Mouse (Mus musculus): ENCODE measurements around the gene Rmdn2. TPM values are rescaled to one million over a fixed set of nuclear protein-coding genes. Genes with fewer than 3 reads are reported as not detected.

Rmdn2 gene
- polyA plus RNA-seq, 1 experiment = 143 TPM

DNA sequence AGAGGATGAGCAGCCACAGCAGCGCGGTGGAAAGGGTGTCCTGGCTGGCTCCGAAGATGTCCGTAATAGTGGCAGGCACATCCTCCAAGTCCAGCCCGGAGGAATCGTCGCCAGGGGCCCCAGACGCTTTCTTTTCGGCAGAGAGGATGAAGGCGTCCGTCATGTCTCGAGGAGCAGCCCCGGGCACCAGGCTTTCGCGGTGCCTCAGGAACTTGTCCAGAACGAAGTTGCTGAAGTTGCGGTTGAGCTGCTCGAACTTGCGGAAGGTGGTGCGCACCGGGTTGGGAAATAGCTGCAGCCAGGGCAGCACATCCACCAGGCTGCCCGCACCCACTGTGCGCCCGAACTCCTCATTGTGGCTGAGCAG lies 101.6 kb downstream of the Rmdn2 start:
- no peak overlapping the region for H3K27ac ChIP-seq (ENCODE audit: control insufficient read depth, insufficient read depth, low read depth, low read length)

DNA sequence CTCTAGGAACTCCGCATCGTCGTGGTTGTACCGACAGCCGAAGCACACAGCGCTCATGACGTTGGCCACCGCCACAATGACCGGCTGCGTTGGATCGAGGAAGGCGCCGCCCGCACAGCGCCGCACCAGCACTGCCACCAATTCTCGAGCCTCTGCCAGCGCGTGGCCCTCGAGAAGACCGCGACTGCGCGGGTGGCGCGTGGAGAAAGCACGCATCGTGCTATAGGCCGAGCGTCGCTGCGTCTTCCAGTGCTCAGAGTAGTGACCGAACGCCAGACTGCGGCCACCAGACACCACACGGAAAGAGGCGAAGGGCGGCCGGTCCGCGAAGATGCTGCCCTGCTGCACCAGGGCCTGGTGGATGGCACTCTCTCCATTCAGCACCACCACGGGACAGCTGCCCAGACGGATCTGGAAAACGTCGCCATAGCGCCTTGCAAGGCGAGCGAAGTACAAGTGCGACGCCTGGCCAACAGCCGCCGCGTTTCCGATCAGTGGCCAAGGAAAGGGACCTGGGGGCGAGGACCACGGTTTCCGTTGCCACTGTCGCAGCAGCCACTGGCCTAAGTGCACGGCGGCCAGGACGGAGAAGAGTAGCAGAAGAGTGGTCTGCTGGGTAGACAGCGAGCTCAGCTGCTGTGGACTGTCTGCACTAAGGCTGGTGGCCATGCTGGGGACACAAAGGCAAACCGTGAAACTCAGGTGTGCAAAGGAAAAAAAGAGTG lies 102.1 kb downstream of the Rmdn2 start:
- H3K4me1 ChIP-seq (ENCODE audit: control insufficient read depth, insufficient read depth, low read length) = peaks cover 13% of the 10 kb centered on the region
- peaks cover 3% of the 10 kb centered on the region; the same call in 1 of the 2 replicates for H3K27me3 ChIP-seq (ENCODE audit: control insufficient read depth, insufficient read depth, low read length)
- TF ChIP-seq CTCF (IDR thresholded peaks at IDR 0.05; ENCODE audit: control insufficient read depth, insufficient read depth, insufficient replicate concordance, low read depth, low read length) (no peak), POLR2A (IDR thresholded peaks at IDR 0.05; ENCODE audit: control insufficient read depth, low read depth, low read length) (peak; percentile 27; the same call in 1 of the 2 replicates)
- peak overlapping the region; percentile 12; the same call in 1 of the 2 replicates for H3K27ac ChIP-seq (ENCODE audit: control insufficient read depth, insufficient read depth, low read depth, low read length)
- H3K36me3 ChIP-seq (ENCODE audit: control insufficient read depth, insufficient read depth, low read length) = no peaks in the 10 kb centered on the region
- H3K4me3 ChIP-seq (ENCODE audit: control insufficient read depth, low read depth, low read length) = peak overlapping the region; percentile 88

More for the DNA sequence above, 101.6 kb downstream of the Rmdn2 start:
- Histone ChIP-seq H3K36me3 (ENCODE audit: control insufficient read depth, insufficient read depth, low read length) (no peaks in the 10 kb centered on the region), H3K4me1 (ENCODE audit: control insufficient read depth, insufficient read depth, low read length) (peaks cover 13% of the 10 kb centered on the region), H3K27me3 (ENCODE audit: control insufficient read depth, insufficient read depth, low read length) (peaks cover 3% of the 10 kb centered on the region; the same call in 1 of the 2 replicates), H3K4me3 (ENCODE audit: control insufficient read depth, low read depth, low read length) (peak overlapping the region; percentile 88)
- TF ChIP-seq POLR2A (IDR thresholded peaks at IDR 0.05; ENCODE audit: control insufficient read depth, low read depth, low read length) (no peak; the same call in 1 of the 2 replicates), CTCF (IDR thresholded peaks at IDR 0.05; ENCODE audit: control insufficient read depth, insufficient read depth, insufficient replicate concordance, low read depth, low read length) (no peak)

DNA sequence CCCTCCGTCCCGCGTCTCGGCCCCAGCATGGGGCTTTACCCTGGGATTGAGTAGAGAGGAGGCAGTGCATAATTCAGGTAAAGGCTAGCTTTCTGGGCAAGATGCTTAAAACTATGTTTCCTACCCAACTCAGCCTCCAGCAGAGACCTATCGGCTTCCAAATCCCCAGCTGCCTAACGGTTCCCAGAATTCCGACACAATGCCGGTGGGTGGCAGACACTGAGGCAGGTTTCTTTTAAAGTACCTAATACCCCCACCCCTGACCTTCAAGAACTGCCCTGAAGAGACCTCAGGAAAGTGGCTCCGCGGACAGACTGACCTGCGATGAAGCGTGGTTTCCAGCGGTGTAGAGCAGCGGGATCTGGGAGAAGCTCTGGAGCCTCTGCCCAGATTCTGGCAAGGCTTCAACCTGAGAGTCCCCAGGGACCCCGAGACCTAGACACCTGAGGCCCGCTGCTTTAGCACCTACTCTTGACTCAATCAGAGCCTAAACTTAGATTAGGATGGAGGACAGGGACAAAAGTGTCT lies 102.8 kb downstream of the Rmdn2 start:
- Histone ChIP-seq H3K27ac (ENCODE audit: control insufficient read depth, insufficient read depth, low read depth, low read length) (peak overlapping the region; percentile 45), H3K27me3 (ENCODE audit: control insufficient read depth, insufficient read depth, low read length) (peaks cover 3% of the 10 kb centered on the region; the same call in 1 of the 2 replicates)
- TF ChIP-seq CTCF (IDR thresholded peaks at IDR 0.05; ENCODE audit: control insufficient read depth, insufficient read depth, insufficient replicate concordance, low read depth, low read length) (no peak), POLR2A (IDR thresholded peaks at IDR 0.05; ENCODE audit: control insufficient read depth, low read depth, low read length) (0 out of 2 replicates have a peak, but pooled peaks have one; percentile 0)

DNA sequence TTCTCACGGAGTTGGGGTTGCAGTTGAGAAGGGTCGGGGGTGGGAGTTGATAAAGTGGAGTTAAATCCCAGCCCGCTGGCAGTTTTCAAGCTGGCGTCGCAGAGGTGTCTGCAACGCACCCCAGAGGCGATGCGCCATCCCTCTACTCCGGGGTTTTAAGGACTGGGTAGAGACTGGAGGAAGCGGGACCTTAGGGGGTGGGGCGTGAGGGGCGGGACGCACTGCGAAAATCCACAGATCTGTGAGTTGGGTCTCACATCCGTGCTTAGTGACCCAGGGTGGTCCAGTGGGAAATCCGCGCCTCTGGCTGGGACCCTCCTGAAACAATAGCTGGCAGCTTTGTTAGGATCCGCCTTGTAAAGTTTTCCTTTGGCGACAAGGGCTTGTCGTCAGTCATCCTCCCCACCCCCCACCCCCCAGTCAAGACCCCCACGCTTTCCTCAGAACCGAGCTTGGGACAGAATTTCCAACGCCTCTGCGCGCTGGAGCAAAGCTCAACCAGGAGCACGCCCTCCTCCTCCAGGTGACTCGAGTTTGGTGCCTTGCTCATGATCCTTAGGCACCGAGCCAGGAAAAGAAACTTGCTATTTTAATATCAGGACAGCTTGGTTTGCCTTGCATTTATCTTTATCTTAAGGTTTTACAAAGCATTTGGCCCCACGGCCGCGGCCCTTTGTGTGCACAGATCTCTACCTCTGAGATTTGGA lies 103.4 kb downstream of the Rmdn2 start, which contains the start of gene Cyp1b1:
Gene Cyp1b1, minus strand, starts transcription at position 131 of the 707 bp plus-strand sequence.
- no peaks in the 10 kb centered on the region for H3K36me3 ChIP-seq (ENCODE audit: control insufficient read depth, insufficient read depth, low read length)
- peak within 1 kb of the TSS; percentile 63 for H3K27ac ChIP-seq (ENCODE audit: control insufficient read depth, insufficient read depth, low read depth, low read length)
- H3K27me3 ChIP-seq (ENCODE audit: control insufficient read depth, insufficient read depth, low read length) = peaks cover 3% of the 10 kb centered on the region; the same call in 1 of the 2 replicates
- H3K4me1 ChIP-seq (ENCODE audit: control insufficient read depth, insufficient read depth, low read length) = peaks cover 13% of the 10 kb centered on the region
- TF ChIP-seq CTCF (IDR thresholded peaks at IDR 0.05; ENCODE audit: control insufficient read depth, insufficient read depth, insufficient replicate concordance, low read depth, low read length) (no peak), POLR2A (IDR thresholded peaks at IDR 0.05; ENCODE audit: control insufficient read depth, low read depth, low read length) (no peak; the same call in 1 of the 2 replicates)
- peak within 1 kb of the TSS; percentile 88 for H3K4me3 ChIP-seq (ENCODE audit: control insufficient read depth, low read depth, low read length)

More for the DNA sequence above, 102.8 kb downstream of the Rmdn2 start:
- peak overlapping the region; percentile 88 for H3K4me3 ChIP-seq (ENCODE audit: control insufficient read depth, low read depth, low read length)
- H3K4me1 ChIP-seq (ENCODE audit: control insufficient read depth, insufficient read depth, low read length) = peaks cover 13% of the 10 kb centered on the region
- H3K36me3 ChIP-seq (ENCODE audit: control insufficient read depth, insufficient read depth, low read length) = no peaks in the 10 kb centered on the region

DNA sequence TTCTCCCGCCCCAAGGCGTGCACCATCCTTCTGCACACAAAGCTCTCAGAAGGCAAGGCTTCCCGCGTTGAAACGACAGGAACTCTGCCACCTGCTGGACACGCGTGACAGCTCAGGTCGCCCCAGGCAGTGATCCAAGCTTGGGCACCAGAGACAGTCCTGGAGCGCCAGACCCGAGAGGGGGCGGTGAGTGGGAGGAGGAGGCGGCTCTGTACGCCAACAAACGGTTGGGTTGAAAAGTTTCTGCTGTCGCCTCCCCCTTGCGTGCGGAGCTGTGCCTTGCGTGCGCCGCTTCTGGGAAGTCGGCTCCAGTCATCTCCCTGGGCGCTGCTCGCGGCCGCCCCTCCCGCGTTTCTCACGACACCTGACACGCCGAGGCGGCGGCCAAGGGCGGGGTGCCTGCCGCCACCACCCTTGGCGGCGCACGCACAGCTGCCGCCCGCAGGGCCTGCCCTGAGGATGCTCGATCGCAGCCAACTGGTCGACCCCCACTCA lies 104.0 kb downstream of the Rmdn2 start:
- Histone ChIP-seq H3K27me3 (ENCODE audit: control insufficient read depth, insufficient read depth, low read length) (peaks cover 3% of the 10 kb centered on the region; the same call in 1 of the 2 replicates), H3K27ac (ENCODE audit: control insufficient read depth, insufficient read depth, low read depth, low read length) (peak overlapping the region; percentile 63; the same call in 1 of the 2 replicates)
- peak; percentile 77; the same call in 1 of the 2 replicates for TF ChIP-seq CTCF (IDR thresholded peaks at IDR 0.05; ENCODE audit: control insufficient read depth, insufficient read depth, insufficient replicate concordance, low read depth, low read length)
- peak; percentile 54; the same call in 1 of the 2 replicates for TF ChIP-seq POLR2A (IDR thresholded peaks at IDR 0.05; ENCODE audit: control insufficient read depth, low read depth, low read length)

DNA sequence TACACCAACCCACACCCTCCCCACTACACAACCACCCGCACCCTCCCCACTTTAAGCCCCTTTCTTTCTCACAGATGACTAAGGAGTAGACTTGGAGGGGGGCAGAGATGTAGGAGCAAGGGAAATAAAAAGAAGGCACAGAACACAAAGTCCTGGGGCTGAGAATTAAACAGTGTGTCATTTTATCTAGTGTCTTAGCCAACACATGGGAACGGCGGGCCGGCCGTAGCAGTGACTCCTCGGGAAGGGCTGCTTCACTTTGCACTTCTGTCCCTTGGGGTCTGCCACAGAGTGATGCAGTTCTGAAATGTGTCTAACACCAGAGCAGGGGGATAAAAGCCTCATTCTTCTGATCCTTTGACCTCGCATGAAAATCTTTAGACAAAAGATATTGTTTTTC lies 109.0 kb downstream of the Rmdn2 start:
- Histone ChIP-seq H3K36me3 (ENCODE audit: control insufficient read depth, insufficient read depth, low read length) (no peaks in the 10 kb centered on the region), H3K4me3 (ENCODE audit: control insufficient read depth, low read depth, low read length) (no peak overlapping the region), H3K27me3 (ENCODE audit: control insufficient read depth, insufficient read depth, low read length) (no peaks in the 10 kb centered on the region), H3K4me1 (ENCODE audit: control insufficient read depth, insufficient read depth, low read length) (peaks cover 2% of the 10 kb centered on the region; the same call in 1 of the 2 replicates), H3K27ac (ENCODE audit: control insufficient read depth, insufficient read depth, low read depth, low read length) (no peak overlapping the region)
- no peak for TF ChIP-seq CTCF (IDR thresholded peaks at IDR 0.05; ENCODE audit: control insufficient read depth, insufficient read depth, insufficient replicate concordance, low read depth, low read length)
- TF ChIP-seq POLR2A (IDR thresholded peaks at IDR 0.05; ENCODE audit: control insufficient read depth, low read depth, low read length) = no peak

More for the DNA sequence above, 104.0 kb downstream of the Rmdn2 start:
- no peaks in the 10 kb centered on the region for H3K36me3 ChIP-seq (ENCODE audit: control insufficient read depth, insufficient read depth, low read length)
- H3K4me3 ChIP-seq (ENCODE audit: control insufficient read depth, low read depth, low read length) = peak overlapping the region; percentile 88
- H3K4me1 ChIP-seq (ENCODE audit: control insufficient read depth, insufficient read depth, low read length) = peaks cover 13% of the 10 kb centered on the region
